ENCODE assay signal across 8 mouse cellular contexts in genomic region chr9:20543496-20543895, GRCm38 (mm10). TPM values are rescaled to one million over a fixed set of nuclear protein-coding genes. Genes with fewer than 3 reads are reported as not detected.
DNase-seq lines count a peak whose midpoint lies in the region; ATAC-seq and TF ChIP-seq lines count a peak whose summit lies in the region.

No protein-coding gene starts in this region.

- ATAC-seq in heart, embryonic 13.5 days (ENCODE audit: extremely low read depth, insufficient number of reproducible peaks, low FRiP score, low TSS enrichment): no peak
- ATAC-seq in heart, embryonic 11.5 days (replicated peaks; ENCODE audit: insufficient number of reproducible peaks, low FRiP score, low TSS enrichment): no peak
- no peak for ATAC-seq in hindbrain, embryonic 16.5 days

- H3K4me1 ChIP-seq in heart, embryonic 13.5 days: no peaks in the 10 kb centered on the region
- H3K4me1 ChIP-seq in heart, embryonic 11.5 days (ENCODE audit: control insufficient read depth, insufficient read depth, low read length): no peaks in the 10 kb centered on the region
- H3K4me1 ChIP-seq in ES-E14 (ENCODE audit: control insufficient read depth in 2 of 2, insufficient read depth in 2 of 2, low read length in 2 of 2, poor library complexity in 1 of 2): no peaks in the 10 kb centered on the region; a peak in 1 of 4 replicates
- H3K4me1 ChIP-seq in hindbrain, embryonic 16.5 days (ENCODE audit: control insufficient read depth, insufficient read depth, low read depth, low read length): peaks cover 12% of the 10 kb centered on the region; the same call in 1 of the 2 replicates

- H3K27me3 ChIP-seq in heart, embryonic 13.5 days (replicated peaks): peaks cover 8% of the 10 kb centered on the region; the same call in 1 of the 2 replicates
- H3K27me3 ChIP-seq in heart, embryonic 11.5 days (ENCODE audit: control insufficient read depth, insufficient read depth, low read length): no peaks in the 10 kb centered on the region
- H3K27me3 ChIP-seq in hindbrain, embryonic 16.5 days (replicated peaks; ENCODE audit: control insufficient read depth, insufficient read depth, low read length): no peaks in the 10 kb centered on the region

- 32% methylated on average over 6 of the region's 6 CpGs for WGBS in heart, embryonic 13.5 days
- 27% methylated on average over 6 of the region's 6 CpGs for WGBS in heart, embryonic 11.5 days (ENCODE audit: insufficient replicate concordance)
- WGBS in hindbrain, embryonic 16.5 days: 36% methylated on average over 6 of the region's 6 CpGs

- no peaks in the 10 kb centered on the region for H3K36me3 ChIP-seq in heart, embryonic 13.5 days
- H3K36me3 ChIP-seq in heart, embryonic 11.5 days (ENCODE audit: control insufficient read depth, insufficient read depth, low read length): no peaks in the 10 kb centered on the region
- H3K36me3 ChIP-seq in ES-E14 (ENCODE audit: control insufficient read depth, insufficient read depth, low read length, poor library complexity, severe bottlenecking): no peaks in the 10 kb centered on the region
- no peaks in the 10 kb centered on the region for H3K36me3 ChIP-seq in hindbrain, embryonic 16.5 days (ENCODE audit: control insufficient read depth, insufficient read depth, low read length)

- no peak overlapping the region for H3K9ac ChIP-seq in heart, embryonic 13.5 days
- no peak overlapping the region for H3K9ac ChIP-seq in heart, embryonic 11.5 days (ENCODE audit: low read depth, low read length)
- no peak overlapping the region; the same call in 1 of the 2 replicates for H3K9ac ChIP-seq in ES-E14 (ENCODE audit: insufficient read depth, low read depth, low read length, poor library complexity, severe bottlenecking)
- no peak overlapping the region for H3K9ac ChIP-seq in hindbrain, embryonic 16.5 days (ENCODE audit: low read depth, low read length)

- in situ Hi-C loops in ES-E14 (cut with MboI; ENCODE audit: low sequenced_read_pairs in 2 of 2, unreplicated experiment in 2 of 2): no loop called here

- H3K27ac ChIP-seq in heart, embryonic 13.5 days (replicated peaks): peak overlapping the region; percentile 77; the same call in 1 of the 2 replicates
- no peak overlapping the region for H3K27ac ChIP-seq in heart, embryonic 11.5 days (ENCODE audit: low read depth, low read length)
- no peak overlapping the region; the same call in 1 of the 2 replicates for H3K27ac ChIP-seq in ES-E14 (ENCODE audit: insufficient read depth, low read depth, low read length, poor library complexity, severe bottlenecking)
- peak overlapping the region; percentile 89 for H3K27ac ChIP-seq in hindbrain, embryonic 16.5 days (ENCODE audit: low read depth, low read length)

- peak overlapping the region; percentile 78 for H3K4me2 ChIP-seq in heart, embryonic 13.5 days
- H3K4me2 ChIP-seq in heart, embryonic 11.5 days: no peak overlapping the region
- no peak overlapping the region; the same call in 1 of the 2 replicates for H3K4me2 ChIP-seq in hindbrain, embryonic 16.5 days (ENCODE audit: low read length)

- no peak for DNase-seq in ES-E14 (ENCODE audit: low read depth, low spot score)
- DNase-seq in lung, postnatal 36 days: peak; percentile 7
- no peak for DNase-seq in gastrocnemius, adult 8-10 months (ENCODE audit: low spot score in 2 of 2)
- DNase-seq in spleen, postnatal 10 days (ENCODE audit: low spot score in 2 of 2): no peak
- DNase-seq in thymus, postnatal 10 days (ENCODE audit: low spot score in 2 of 2): no peak

- H3K4me3 ChIP-seq in heart, embryonic 13.5 days: no peak overlapping the region
- H3K4me3 ChIP-seq in heart, embryonic 11.5 days (ENCODE audit: low read depth, low read length): no peak overlapping the region
- peak overlapping the region; percentile 66 to 79 for H3K4me3 ChIP-seq in ES-E14 (ENCODE audit: insufficient read depth in 1 of 2, low read depth in 1 of 2, low read length in 2 of 2, poor library complexity in 1 of 2, severe bottlenecking in 1 of 2)
- no peak overlapping the region for H3K4me3 ChIP-seq in hindbrain, embryonic 16.5 days (ENCODE audit: low read length)

- no peaks in the 10 kb centered on the region for H3K9me3 ChIP-seq in heart, embryonic 13.5 days
- H3K9me3 ChIP-seq in heart, embryonic 11.5 days (replicated peaks; ENCODE audit: control insufficient read depth, low read length): no peaks in the 10 kb centered on the region
- H3K9me3 ChIP-seq in ES-E14 (ENCODE audit: control insufficient read depth, insufficient read depth, low read depth, low read length): no peaks in the 10 kb centered on the region
- no peaks in the 10 kb centered on the region for H3K9me3 ChIP-seq in hindbrain, embryonic 16.5 days (ENCODE audit: control insufficient read depth, low read length)

TF ChIP-seq in ES-E14, 5 proteins besides CTCF, POLR2A, EP300 and RAD21:
- TF ChIP-seq MAFK (IDR thresholded peaks at IDR 0.05; ENCODE audit: insufficient read depth, low read depth, low read length) (no peak), CHD2 (IDR thresholded peaks at IDR 0.05; ENCODE audit: low read depth, low read length) (no peak), ZC3H11A (IDR thresholded peaks at IDR 0.05; ENCODE audit: borderline replicate concordance, low read depth, low read length) (no peak), ZNF384 (IDR thresholded peaks at IDR 0.05; ENCODE audit: low read depth, low read length) (no peak), HCFC1 (IDR thresholded peaks at IDR 0.05; ENCODE audit: borderline replicate concordance, insufficient read depth, low read length) (no peak)
TF ChIP-seq in ES-E14: peak in this region for 0.

RNA-seq across cellular contexts. Expression of gene Zfp266, which starts 22.3 kb away (rescaled TPM):
- polyA plus RNA-seq in heart, embryonic 13.5 days (2015; fragmentation: Nextera tagmentation; extraction: Ambion mirVana): 46.1 and 49.7 TPM in 2 replicates
- 50.7 and 56.7 TPM in 2 replicates for polyA plus RNA-seq in heart, embryonic 11.5 days (2014; fragmentation: Nextera tagmentation; extraction: Ambion mirVana)
- total RNA-seq in ES-E14 (2012; rRNA removed): 48.0 and 53.0 TPM in 2 replicates
- 84.6 and 91.4 TPM in 2 replicates for polyA plus RNA-seq in hindbrain, embryonic 16.5 days (2015; fragmentation: Nextera tagmentation; extraction: Ambion mirVana)
- total RNA-seq in gastrocnemius, adult 8-10 months (2022): 10 to 100 TPM; 13.4 to 20.6 (median 18.9) TPM

RNA-seq across cellular contexts. Expression of gene Zfp846, which starts 37.6 kb away (rescaled TPM):
- 9.8 and 10.6 TPM in 2 replicates for polyA plus RNA-seq in heart, embryonic 13.5 days (2015; fragmentation: Nextera tagmentation; extraction: Ambion mirVana)
- 9.0 and 9.8 TPM in 2 replicates for polyA plus RNA-seq in heart, embryonic 11.5 days (2014; fragmentation: Nextera tagmentation; extraction: Ambion mirVana)
- 8.3 and 9.0 TPM in 2 replicates for total RNA-seq in ES-E14 (2012; rRNA removed)
- polyA plus RNA-seq in hindbrain, embryonic 16.5 days (2015; fragmentation: Nextera tagmentation; extraction: Ambion mirVana): 41.7 and 43.4 TPM in 2 replicates
- total RNA-seq in gastrocnemius, adult 8-10 months (2022): 1 to 10 TPM; 2.0 to 4.2 (median 2.5) TPM

RNA-seq across cellular contexts. Expression of gene Zfp426, which starts 51.0 kb away (rescaled TPM):
- polyA plus RNA-seq in heart, embryonic 13.5 days (2015; fragmentation: Nextera tagmentation; extraction: Ambion mirVana): 11.8 and 12.4 TPM in 2 replicates
- polyA plus RNA-seq in heart, embryonic 11.5 days (2014; fragmentation: Nextera tagmentation; extraction: Ambion mirVana): 16.4 and 17.1 TPM in 2 replicates
- 9.1 and 10.9 TPM in 2 replicates for total RNA-seq in ES-E14 (2012; rRNA removed)
- polyA plus RNA-seq in hindbrain, embryonic 16.5 days (2015; fragmentation: Nextera tagmentation; extraction: Ambion mirVana): 31.6 and 33.9 TPM in 2 replicates
- total RNA-seq in gastrocnemius, adult 8-10 months (2022): 1 to 10 TPM; 7.3 to 9.6 (median 8.2) TPM

Comparison
In these comparisons a context has a peak if more than half of its experiments do, and no peak if none do; other contexts are left out.
1. H3K27ac ChIP-seq: peak in heart, embryonic 13.5 days (single experiment) and hindbrain, embryonic 16.5 days (single experiment); none in heart, embryonic 11.5 days (single experiment) and ES-E14 (single experiment).
2. H3K4me3 ChIP-seq: peak in ES-E14 (2 of 2); none in heart, embryonic 13.5 days (single experiment), heart, embryonic 11.5 days (single experiment) and hindbrain, embryonic 16.5 days (single experiment).